Mouse (Mus musculus): Measurements from ENCODE around the gene Ercc2. TPM values are rescaled to one million over a fixed set of nuclear protein-coding genes. Genes with fewer than 3 reads are reported as not detected.

Gene Ercc2
- polyA plus RNA-seq, 1 experiment from 2014 or later = 7.1 TPM

- peak; percentile 20 for DNase-seq (ENCODE audit: low spot score)
- no peaks in the 10 kb centered on the region for H3K4me1 ChIP-seq (ENCODE audit: control insufficient read depth, insufficient read depth, low read length)
- H3K4me2 ChIP-seq (ENCODE audit: low read depth, low read length) = no peak overlapping the region
- no peak overlapping the region for H3K4me3 ChIP-seq (ENCODE audit: low read depth, low read length)
- no peaks in the 10 kb centered on the region for H3K27me3 ChIP-seq (ENCODE audit: control insufficient read depth, insufficient read depth, low read length)
- H3K36me3 ChIP-seq (replicated peaks; ENCODE audit: control insufficient read depth, insufficient read depth, low read depth, low read length) = peaks cover 48% of the 10 kb centered on the region
- 71% methylated on average over 8 of the region's 8 CpGs for WGBS
- no peaks in the 10 kb centered on the region for H3K9me3 ChIP-seq (replicated peaks; ENCODE audit: control insufficient read depth, low read length)
- H3K9ac ChIP-seq (replicated peaks; ENCODE audit: low read length) = no peak overlapping the region
- ATAC-seq (replicated peaks; ENCODE audit: insufficient number of reproducible peaks, low FRiP score, low TSS enrichment, low read depth) = no peak
- H3K27ac ChIP-seq (replicated peaks; ENCODE audit: low read depth, low read length) = no peak overlapping the region
These were observed 47.9 kb downstream of the Ercc2 start for GRCm38 (mm10) chr7:19429726-19430125.

GRCm38 (mm10) chr7:19430402-19430801 lies 48.6 kb downstream of the Ercc2 start:
- ATAC-seq (replicated peaks; ENCODE audit: insufficient number of reproducible peaks, low FRiP score, low TSS enrichment, low read depth) = no peak
- 93% methylated on average over 6 of the region's 6 CpGs for WGBS
- no peak overlapping the region for H3K9ac ChIP-seq (replicated peaks; ENCODE audit: low read length)

GRCm38 (mm10) chr7:19432475-19432874 lies 50.7 kb downstream of the Ercc2 start:
- Histone ChIP-seq H3K36me3 (replicated peaks; ENCODE audit: control insufficient read depth, insufficient read depth, low read depth, low read length) (peaks cover 55% of the 10 kb centered on the region), H3K9ac (replicated peaks; ENCODE audit: low read length) (no peak overlapping the region), H3K27ac (replicated peaks; ENCODE audit: low read depth, low read length) (no peak overlapping the region), H3K4me1 (ENCODE audit: control insufficient read depth, insufficient read depth, low read length) (no peaks in the 10 kb centered on the region), H3K9me3 (replicated peaks; ENCODE audit: control insufficient read depth, low read length) (no peaks in the 10 kb centered on the region), H3K4me3 (ENCODE audit: low read depth, low read length) (no peak overlapping the region), H3K27me3 (ENCODE audit: control insufficient read depth, insufficient read depth, low read length) (no peaks in the 10 kb centered on the region), H3K4me2 (ENCODE audit: low read depth, low read length) (no peak overlapping the region)
- DNase-seq (ENCODE audit: low spot score) = no peak
- no peak for ATAC-seq (replicated peaks; ENCODE audit: insufficient number of reproducible peaks, low FRiP score, low TSS enrichment, low read depth)
- WGBS = 93% methylated on average over 2 of the region's 2 CpGs

More at GRCm38 (mm10) chr7:19430402-19430801, 48.6 kb downstream of the Ercc2 start:
- no peak overlapping the region for H3K4me2 ChIP-seq (ENCODE audit: low read depth, low read length)
- H3K36me3 ChIP-seq (replicated peaks; ENCODE audit: control insufficient read depth, insufficient read depth, low read depth, low read length) = peaks cover 48% of the 10 kb centered on the region
- H3K27me3 ChIP-seq (ENCODE audit: control insufficient read depth, insufficient read depth, low read length) = no peaks in the 10 kb centered on the region
- H3K27ac ChIP-seq (replicated peaks; ENCODE audit: low read depth, low read length) = no peak overlapping the region
- H3K9me3 ChIP-seq (replicated peaks; ENCODE audit: control insufficient read depth, low read length) = no peaks in the 10 kb centered on the region
- H3K4me1 ChIP-seq (ENCODE audit: control insufficient read depth, insufficient read depth, low read length) = no peaks in the 10 kb centered on the region
- H3K4me3 ChIP-seq (ENCODE audit: low read depth, low read length) = no peak overlapping the region
- DNase-seq (ENCODE audit: low spot score) = no peak

DNA sequence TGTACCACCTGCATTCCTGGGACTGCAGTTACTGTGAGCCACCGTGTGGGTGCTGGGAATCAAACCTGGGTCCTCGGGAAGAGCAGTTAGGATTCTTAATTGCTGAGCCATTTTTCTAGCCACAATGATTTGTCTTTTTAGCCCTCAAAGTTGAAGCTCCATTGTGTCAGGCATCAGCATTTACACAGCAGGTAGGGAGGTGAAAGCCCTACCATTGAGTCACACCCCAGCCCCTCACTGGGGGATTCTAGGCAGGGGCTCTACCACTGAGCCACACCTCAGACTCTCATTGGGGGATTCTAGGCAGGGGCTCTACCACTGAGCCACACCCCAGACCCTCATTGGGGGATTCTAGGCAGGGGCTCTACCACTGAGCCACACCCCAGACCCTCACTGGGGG lies 54.5 kb downstream of the Ercc2 start:
- Histone ChIP-seq H3K27me3 (ENCODE audit: control insufficient read depth, insufficient read depth, low read length) (no peaks in the 10 kb centered on the region), H3K4me2 (ENCODE audit: low read depth, low read length) (no peak overlapping the region), H3K4me3 (ENCODE audit: low read depth, low read length) (no peak overlapping the region), H3K27ac (replicated peaks; ENCODE audit: low read depth, low read length) (no peak overlapping the region), H3K36me3 (replicated peaks; ENCODE audit: control insufficient read depth, insufficient read depth, low read depth, low read length) (peaks cover 31% of the 10 kb centered on the region), H3K9ac (replicated peaks; ENCODE audit: low read length) (no peak overlapping the region), H3K4me1 (ENCODE audit: control insufficient read depth, insufficient read depth, low read length) (no peaks in the 10 kb centered on the region), H3K9me3 (replicated peaks; ENCODE audit: control insufficient read depth, low read length) (no peaks in the 10 kb centered on the region)
- DNase-seq (ENCODE audit: low spot score) (no peak), ATAC-seq (replicated peaks; ENCODE audit: insufficient number of reproducible peaks, low FRiP score, low TSS enrichment, low read depth) (no peak)
- WGBS = 92% methylated on average over 2 of the region's 2 CpGs

GRCm38 (mm10) chr7:19437048-19437447 lies 55.2 kb downstream of the Ercc2 start:
- DNase-seq (ENCODE audit: low spot score) (no peak), ATAC-seq (replicated peaks; ENCODE audit: insufficient number of reproducible peaks, low FRiP score, low TSS enrichment, low read depth) (no peak)
- Histone ChIP-seq H3K4me2 (ENCODE audit: low read depth, low read length) (no peak overlapping the region), H3K9ac (replicated peaks; ENCODE audit: low read length) (no peak overlapping the region), H3K4me1 (ENCODE audit: control insufficient read depth, insufficient read depth, low read length) (no peaks in the 10 kb centered on the region), H3K9me3 (replicated peaks; ENCODE audit: control insufficient read depth, low read length) (no peaks in the 10 kb centered on the region), H3K27me3 (ENCODE audit: control insufficient read depth, insufficient read depth, low read length) (no peaks in the 10 kb centered on the region), H3K4me3 (ENCODE audit: low read depth, low read length) (no peak overlapping the region), H3K27ac (replicated peaks; ENCODE audit: low read depth, low read length) (no peak overlapping the region), H3K36me3 (replicated peaks; ENCODE audit: control insufficient read depth, insufficient read depth, low read depth, low read length) (peaks cover 30% of the 10 kb centered on the region)
- 81% methylated on average over 9 of the region's 9 CpGs for WGBS

DNA sequence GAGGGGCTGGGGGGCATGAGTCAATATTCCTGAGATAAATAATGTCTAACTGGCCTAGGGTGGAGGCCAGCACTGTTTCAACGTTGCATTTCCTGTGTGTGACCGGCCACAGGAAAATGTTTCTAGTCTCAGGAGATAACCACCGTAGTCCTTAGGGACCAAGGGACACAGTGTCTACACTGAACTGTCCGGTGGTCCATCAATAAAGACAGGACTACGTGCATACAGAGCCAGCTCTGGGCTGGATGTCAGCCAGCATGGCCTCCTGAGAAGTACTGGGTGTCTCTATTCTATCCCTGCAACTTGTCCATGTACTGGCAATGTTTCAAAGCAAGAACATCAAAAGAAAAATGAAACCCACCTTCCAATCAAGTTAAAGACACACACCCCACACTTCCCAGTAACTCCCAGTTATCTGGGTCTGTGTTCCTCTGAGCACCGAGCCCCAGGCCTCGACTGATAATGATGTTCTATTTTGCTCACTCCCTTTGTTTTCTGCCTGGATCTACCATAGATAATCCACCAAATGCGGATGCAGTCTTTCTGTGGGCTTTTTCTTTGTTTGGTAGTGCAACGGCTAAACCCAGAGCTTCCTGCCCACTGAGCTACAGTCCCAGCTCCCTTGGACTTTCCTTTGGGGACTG lies 59.8 kb downstream of the Ercc2 start:
- ATAC-seq (replicated peaks; ENCODE audit: insufficient number of reproducible peaks, low FRiP score, low TSS enrichment, low read depth) (no peak), DNase-seq (ENCODE audit: low spot score) (no peak)
- Histone ChIP-seq H3K9me3 (replicated peaks; ENCODE audit: control insufficient read depth, low read length) (no peaks in the 10 kb centered on the region), H3K4me1 (ENCODE audit: control insufficient read depth, insufficient read depth, low read length) (no peaks in the 10 kb centered on the region), H3K27ac (replicated peaks; ENCODE audit: low read depth, low read length) (no peak overlapping the region), H3K4me3 (ENCODE audit: low read depth, low read length) (no peak overlapping the region), H3K4me2 (ENCODE audit: low read depth, low read length) (no peak overlapping the region), H3K27me3 (ENCODE audit: control insufficient read depth, insufficient read depth, low read length) (no peaks in the 10 kb centered on the region), H3K9ac (replicated peaks; ENCODE audit: low read length) (no peak overlapping the region), H3K36me3 (replicated peaks; ENCODE audit: control insufficient read depth, insufficient read depth, low read depth, low read length) (peaks cover 16% of the 10 kb centered on the region)
- 87% methylated on average over 9 of the region's 9 CpGs for WGBS

GRCm38 (mm10) chr7:19443344-19443743 lies 61.5 kb downstream of the Ercc2 start:
- no peaks in the 10 kb centered on the region for H3K4me1 ChIP-seq (ENCODE audit: control insufficient read depth, insufficient read depth, low read length)
- 46% methylated on average over 3 of the region's 3 CpGs for WGBS
- H3K36me3 ChIP-seq (replicated peaks; ENCODE audit: control insufficient read depth, insufficient read depth, low read depth, low read length) = peaks cover 13% of the 10 kb centered on the region
- H3K9ac ChIP-seq (replicated peaks; ENCODE audit: low read length) = no peak overlapping the region
- no peak overlapping the region for H3K4me2 ChIP-seq (ENCODE audit: low read depth, low read length)
- ATAC-seq (replicated peaks; ENCODE audit: insufficient number of reproducible peaks, low FRiP score, low TSS enrichment, low read depth) (no peak), DNase-seq (ENCODE audit: low spot score) (peak; percentile 89)
- no peaks in the 10 kb centered on the region for H3K27me3 ChIP-seq (ENCODE audit: control insufficient read depth, insufficient read depth, low read length)
- H3K4me3 ChIP-seq (ENCODE audit: low read depth, low read length) = no peak overlapping the region
- no peaks in the 10 kb centered on the region for H3K9me3 ChIP-seq (replicated peaks; ENCODE audit: control insufficient read depth, low read length)
- no peak overlapping the region for H3K27ac ChIP-seq (replicated peaks; ENCODE audit: low read depth, low read length)

DNA sequence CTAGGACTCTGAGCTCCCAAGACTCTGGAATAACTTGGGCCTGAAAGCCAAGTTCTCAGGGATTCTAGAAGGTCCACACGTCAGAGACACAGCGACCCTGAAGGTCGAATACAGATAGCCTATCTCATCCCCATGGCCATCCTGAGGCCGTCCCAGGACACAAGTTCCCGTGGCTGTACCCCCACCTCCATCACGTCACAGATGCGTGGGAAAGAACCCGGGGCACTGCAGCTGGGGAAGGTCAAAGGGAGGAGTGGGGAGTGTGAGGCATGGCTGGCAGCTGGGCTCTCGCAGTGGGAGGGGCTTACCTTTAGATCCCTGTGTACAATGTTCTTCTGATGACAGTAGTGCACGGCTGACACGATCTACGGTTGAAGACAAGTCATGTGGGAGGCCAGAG lies 63.0 kb downstream of the Ercc2 start:
- Histone ChIP-seq H3K36me3 (replicated peaks; ENCODE audit: control insufficient read depth, insufficient read depth, low read depth, low read length) (peaks cover 17% of the 10 kb centered on the region), H3K9me3 (replicated peaks; ENCODE audit: control insufficient read depth, low read length) (no peaks in the 10 kb centered on the region), H3K9ac (replicated peaks; ENCODE audit: low read length) (no peak overlapping the region), H3K27ac (replicated peaks; ENCODE audit: low read depth, low read length) (no peak overlapping the region), H3K4me2 (ENCODE audit: low read depth, low read length) (no peak overlapping the region), H3K4me3 (ENCODE audit: low read depth, low read length) (no peak overlapping the region), H3K4me1 (ENCODE audit: control insufficient read depth, insufficient read depth, low read length) (no peaks in the 10 kb centered on the region), H3K27me3 (ENCODE audit: control insufficient read depth, insufficient read depth, low read length) (no peaks in the 10 kb centered on the region)
- WGBS = 80% methylated on average over 12 of the region's 12 CpGs
- no peak; the same call in 1 of the 2 replicates for ATAC-seq (replicated peaks; ENCODE audit: insufficient number of reproducible peaks, low FRiP score, low TSS enrichment, low read depth)
- DNase-seq (ENCODE audit: low spot score) = no peak
